Mouse (Mus musculus) erythroblast, embryonic 14.5 days (primary cell): Measurements from ENCODE around the gene Hist1h2bh. TPM values are rescaled to one million over a fixed set of nuclear protein-coding genes. Genes with fewer than 3 reads are reported as not detected.
"Not testable (repeated sequence)": the region's sequence is repeated elsewhere in the genome, so short reads cannot be mapped to it uniquely, and the experiment has no call there.

ENCODE experiments used
- H3K27me3 ChIP-seq: 2 replicates; pipeline ENCODE4 v1.6.1; 2012; ENCODE audit warnings: inconsistent platforms; ENCODE audit not compliant: control insufficient read depth
- H3K36me3 ChIP-seq: 2 replicates; pipeline ENCODE4 v1.6.1; 2012; ENCODE audit warnings: mild to moderate bottlenecking, inconsistent platforms; ENCODE audit not compliant: control insufficient read depth
- H3K4me1 ChIP-seq: 2 replicates; pipeline ENCODE4 v1.6.1; 2012; ENCODE audit warnings: inconsistent platforms; ENCODE audit not compliant: control insufficient read depth
- H3K4me3 ChIP-seq: replicated peaks from 2 replicates; pipeline ENCODE3; 2012; ENCODE audit warnings: moderate library complexity, mild to moderate bottlenecking, inconsistent platforms
- H3K9me3 ChIP-seq: 2 replicates; pipeline ENCODE4 v1.6.1; 2012; ENCODE audit warnings: low read length, inconsistent platforms, mixed read lengths; ENCODE audit not compliant: control insufficient read depth
- GATA1 ChIP-seq: IDR thresholded peaks from 2 replicates; pipeline ENCODE4 v1.6.1; 2012; ENCODE audit warnings: low read length, inconsistent platforms, mixed read lengths
- TAL1 ChIP-seq: IDR thresholded peaks from 3 replicates; pipeline ENCODE4 v1.6.1; 2012; ENCODE audit warnings: low read length, inconsistent platforms, mixed read lengths
- polyA plus RNA-seq: library from polyadenylated mRNA; stranded (reverse); fragments of >175 nt; gene quantifications from 2 replicates; pipeline ENCODE4 v1.2.3, GENCODE M21; 2012

The Hist1h2bh gene
- 0.43 and 3.0 TPM in 2 replicates for polyA plus RNA-seq

DNA sequence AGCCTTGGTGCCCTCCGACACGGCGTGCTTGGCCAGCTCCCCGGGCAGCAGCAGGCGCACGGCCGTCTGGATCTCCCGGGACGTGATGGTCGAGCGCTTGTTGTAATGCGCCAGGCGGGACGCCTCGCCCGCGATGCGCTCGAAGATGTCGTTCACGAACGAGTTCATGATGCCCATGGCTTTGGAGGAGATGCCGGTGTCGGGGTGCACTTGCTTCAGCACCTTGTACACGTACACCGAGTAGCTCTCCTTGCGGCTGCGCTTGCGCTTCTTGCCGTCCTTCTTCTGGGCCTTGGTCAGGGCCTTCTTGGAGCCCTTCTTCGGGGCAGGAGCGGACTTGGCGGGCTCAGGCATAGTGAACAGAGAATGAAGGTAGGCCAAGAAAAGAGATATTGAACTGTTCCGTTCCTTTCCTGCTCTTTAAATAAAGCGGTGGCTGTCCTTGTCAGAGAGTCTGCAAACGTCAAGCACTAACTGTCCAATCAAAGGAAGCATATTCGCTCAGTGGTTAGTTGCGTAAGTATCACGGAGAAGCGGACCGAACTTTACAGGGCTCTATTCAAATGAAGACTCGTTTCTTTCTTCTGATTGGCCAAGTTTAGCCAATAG is at the start of gene Hist1h2bh:
Gene Hist1h2bh, minus strand, starts transcription at position 394 of the 609 bp plus-strand sequence.
- Histone ChIP-seq H3K4me1 (peaks cover 49% of the 10 kb centered on the region), H3K36me3 (peaks cover 20% of the 10 kb centered on the region), H3K4me3 (peak within 1 kb of the TSS; percentile 81)
- H3K27me3 ChIP-seq, H3K9me3 ChIP-seq: not testable (repeated sequence)

DNA sequence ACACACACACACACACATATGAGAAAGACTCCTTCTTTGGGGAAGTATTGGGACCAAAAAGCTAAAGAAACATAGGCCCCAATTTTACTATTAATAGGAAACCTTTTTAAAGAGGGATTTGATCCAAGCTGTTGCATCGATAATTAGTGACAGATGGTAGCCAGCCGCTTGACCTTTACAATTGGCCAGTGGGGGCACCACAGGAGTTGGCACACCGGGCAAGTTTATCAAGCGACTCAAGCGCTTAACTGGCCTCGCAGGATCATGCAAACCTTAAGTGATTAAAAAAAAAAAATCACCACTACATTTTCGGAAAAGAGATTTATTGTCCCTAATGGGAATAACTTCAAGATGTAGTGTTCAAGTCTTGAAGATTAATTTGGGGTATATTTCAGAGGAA is 49.4 kb upstream of the Hist1h2bh start:
- TF ChIP-seq GATA1 (no peak), TAL1 (no peak)
- H3K36me3 ChIP-seq, result peaks cover 11% of the 10 kb centered on the region
- H3K9me3 ChIP-seq, result peaks cover 3% of the 10 kb centered on the region; the same call in 1 of the 2 replicates
- no peaks in the 10 kb centered on the region for H3K27me3 ChIP-seq
- no peak overlapping the region for H3K4me3 ChIP-seq
- H3K4me1 ChIP-seq, result peaks cover 73% of the 10 kb centered on the region

DNA sequence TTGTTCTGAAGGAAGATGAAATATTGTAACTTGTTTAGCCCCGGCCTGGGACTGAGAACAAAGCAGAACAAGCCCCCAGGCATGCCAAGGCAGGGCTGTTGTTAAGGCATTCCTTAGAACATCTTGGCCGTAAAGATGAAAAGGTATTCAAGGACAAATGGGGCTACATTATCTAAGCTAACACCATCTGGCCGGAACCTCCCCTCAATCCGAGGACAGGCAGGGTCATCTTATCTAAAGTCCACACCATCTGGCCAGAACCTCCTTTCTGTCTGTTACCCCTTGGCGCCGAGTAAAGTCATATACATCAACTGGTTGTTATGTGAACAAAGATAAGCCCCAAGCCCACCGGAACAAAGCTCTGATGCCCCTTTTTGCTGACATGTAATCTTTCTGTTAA is 48.7 kb upstream of the Hist1h2bh start:
- not testable (repeated sequence) for H3K36me3 ChIP-seq, H3K4me3 ChIP-seq, H3K9me3 ChIP-seq, H3K27me3 ChIP-seq
- H3K4me1 ChIP-seq, result peaks cover 69% of the 10 kb centered on the region

DNA sequence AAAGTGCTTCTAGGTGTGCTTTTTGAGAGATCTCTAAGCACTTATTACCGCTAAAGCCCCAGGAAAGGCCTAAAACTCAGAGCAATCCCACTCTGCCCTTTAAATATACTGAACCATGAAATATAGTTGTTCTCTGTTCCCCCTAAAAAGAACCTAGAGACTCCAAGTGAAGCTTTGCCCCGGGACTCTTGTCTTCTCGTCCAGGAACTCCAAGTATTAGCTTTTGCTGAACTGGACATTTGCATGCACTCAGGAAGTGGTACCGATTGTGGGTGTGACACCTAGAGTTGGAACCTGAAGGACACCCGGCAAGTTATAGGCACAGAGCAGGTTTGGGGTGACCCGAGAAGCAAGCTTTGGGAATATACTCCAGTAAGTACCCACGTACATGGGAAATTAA is 48.0 kb upstream of the Hist1h2bh start:
- Histone ChIP-seq H3K9me3 (peaks cover 3% of the 10 kb centered on the region; the same call in 1 of the 2 replicates), H3K4me3 (no peak overlapping the region), H3K4me1 (peaks cover 69% of the 10 kb centered on the region), H3K27me3 (no peaks in the 10 kb centered on the region), H3K36me3 (peaks cover 5% of the 10 kb centered on the region)
- TF ChIP-seq GATA1, result no peak
- TF ChIP-seq TAL1, result no peak

DNA sequence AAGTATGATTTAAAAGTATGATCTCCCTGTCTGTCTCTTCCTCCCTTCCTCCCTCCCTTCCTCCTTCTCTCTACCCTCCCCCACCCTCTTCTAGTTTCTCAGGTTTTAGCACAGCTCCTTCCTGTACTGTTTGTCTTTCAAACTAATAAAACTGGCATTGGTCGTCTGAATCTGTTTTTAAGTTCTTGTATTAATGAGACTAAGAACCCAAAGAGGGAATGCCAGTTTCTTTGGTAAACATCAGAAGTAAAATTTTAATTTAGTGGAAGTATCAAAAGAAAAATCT is 43.7 kb upstream of the Hist1h2bh start:
- Histone ChIP-seq H3K4me3 (peak overlapping the region; percentile 67), H3K4me1 (peaks cover 58% of the 10 kb centered on the region), H3K9me3 (peaks cover 2% of the 10 kb centered on the region; the same call in 1 of the 2 replicates), H3K27me3 (no peaks in the 10 kb centered on the region), H3K36me3 (peaks cover 6% of the 10 kb centered on the region)
- TF ChIP-seq TAL1 (no peak), GATA1 (no peak)

DNA sequence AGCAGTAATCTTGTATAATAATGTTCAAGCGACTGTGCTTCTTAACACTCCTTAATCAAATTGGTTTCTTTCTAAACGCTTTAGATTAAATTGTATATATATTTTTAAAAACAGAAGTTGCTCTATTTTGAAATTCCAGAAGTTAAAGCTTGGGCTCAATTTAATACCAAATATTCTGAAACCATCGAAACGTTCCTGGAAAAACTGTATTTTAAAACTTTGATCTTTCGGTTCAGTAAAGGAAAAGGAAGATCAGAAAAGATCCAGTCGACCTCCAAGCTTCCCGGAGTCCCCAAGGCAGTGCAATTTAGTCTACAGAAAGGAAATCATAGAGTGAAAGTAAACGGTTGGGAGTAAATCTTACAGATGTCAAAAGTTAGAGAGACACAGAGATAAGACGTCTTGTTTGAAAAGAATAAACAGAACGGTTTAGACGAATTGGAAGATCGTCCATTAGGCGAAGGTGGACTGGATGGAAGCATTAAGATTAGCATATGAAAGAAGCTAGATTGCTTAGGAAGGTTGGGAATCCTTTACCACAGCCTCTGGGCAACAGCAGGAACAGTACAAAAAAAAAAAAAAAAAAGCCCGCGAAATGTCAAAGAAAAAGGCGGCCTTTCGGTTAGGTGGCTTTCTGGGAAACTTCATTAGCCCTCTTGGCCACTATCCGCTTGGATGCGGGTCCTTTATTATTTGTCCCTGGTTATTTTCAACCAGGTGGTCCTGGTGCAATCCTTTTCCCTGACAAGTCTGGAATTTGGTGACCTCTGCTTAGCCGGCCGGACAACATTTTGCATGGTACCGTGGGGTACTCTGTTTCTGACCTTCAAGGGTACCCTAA is 43.1 kb upstream of the Hist1h2bh start:
- no peak for TF ChIP-seq TAL1
- no peak for TF ChIP-seq GATA1
- Histone ChIP-seq H3K9me3 (no peaks in the 10 kb centered on the region), H3K4me1 (peaks cover 61% of the 10 kb centered on the region)

DNA sequence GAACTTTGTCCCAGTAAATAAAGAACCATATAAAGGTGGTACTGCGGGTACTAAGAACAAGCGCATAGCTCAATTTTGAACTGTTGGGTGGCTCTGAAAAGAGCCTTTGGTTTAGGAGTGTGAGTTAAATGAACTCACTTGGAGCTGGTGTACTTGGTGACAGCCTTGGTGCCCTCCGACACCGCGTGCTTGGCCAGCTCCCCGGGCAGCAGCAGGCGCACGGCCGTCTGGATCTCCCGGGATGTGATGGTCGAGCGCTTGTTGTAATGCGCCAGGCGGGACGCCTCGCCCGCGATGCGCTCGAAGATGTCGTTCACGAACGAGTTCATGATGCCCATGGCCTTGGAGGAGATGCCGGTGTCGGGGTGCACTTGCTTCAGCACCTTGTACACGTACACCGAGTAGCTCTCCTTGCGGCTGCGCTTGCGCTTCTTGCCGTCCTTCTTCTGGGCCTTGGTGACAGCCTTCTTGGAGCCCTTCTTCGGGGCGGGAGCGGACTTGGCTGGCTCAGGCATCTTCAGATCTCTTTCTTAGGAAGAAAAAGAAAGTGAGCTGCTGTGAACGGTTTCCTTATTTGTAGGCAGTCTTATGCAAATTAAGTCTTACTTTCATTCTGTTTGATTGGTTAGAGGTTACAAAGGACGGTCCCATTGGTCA is 42.4 kb upstream of the Hist1h2bh start:
- H3K36me3 ChIP-seq, H3K9me3 ChIP-seq, H3K27me3 ChIP-seq: not testable (repeated sequence)
- Histone ChIP-seq H3K4me1 (peaks cover 67% of the 10 kb centered on the region), H3K4me3 (peak overlapping the region; percentile 67)

More for the DNA sequence above, 43.1 kb upstream of the Hist1h2bh start:
- Histone ChIP-seq H3K36me3 (peaks cover 4% of the 10 kb centered on the region; the same call in 1 of the 2 replicates), H3K27me3 (no peaks in the 10 kb centered on the region), H3K4me3 (peak overlapping the region; percentile 67)

DNA sequence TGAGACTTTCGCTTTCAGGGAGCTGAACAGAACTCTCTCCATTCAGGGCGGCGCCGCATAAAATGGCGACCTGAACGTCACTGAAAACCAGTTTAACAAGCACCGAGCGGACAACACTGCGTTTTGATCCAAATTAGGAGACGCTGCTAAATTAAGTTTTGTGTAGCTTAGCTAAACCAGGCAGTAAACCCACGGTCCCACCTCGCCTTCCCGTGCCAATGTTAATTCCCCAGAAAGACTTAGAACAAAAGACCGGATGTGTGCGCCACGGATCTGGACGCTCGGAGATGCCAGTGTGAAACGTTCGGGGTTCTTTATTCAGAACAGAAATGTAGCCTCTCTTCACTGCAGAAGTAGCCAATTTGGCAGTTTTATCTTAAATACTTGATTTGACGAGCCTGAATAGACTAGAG is 41.8 kb upstream of the Hist1h2bh start:
- TF ChIP-seq TAL1, result no peak
- no peak for TF ChIP-seq GATA1
- Histone ChIP-seq H3K9me3 (no peaks in the 10 kb centered on the region), H3K27me3 (no peaks in the 10 kb centered on the region), H3K36me3 (peaks cover 4% of the 10 kb centered on the region; the same call in 1 of the 2 replicates), H3K4me3 (peak overlapping the region; percentile 67), H3K4me1 (peaks cover 71% of the 10 kb centered on the region)

DNA sequence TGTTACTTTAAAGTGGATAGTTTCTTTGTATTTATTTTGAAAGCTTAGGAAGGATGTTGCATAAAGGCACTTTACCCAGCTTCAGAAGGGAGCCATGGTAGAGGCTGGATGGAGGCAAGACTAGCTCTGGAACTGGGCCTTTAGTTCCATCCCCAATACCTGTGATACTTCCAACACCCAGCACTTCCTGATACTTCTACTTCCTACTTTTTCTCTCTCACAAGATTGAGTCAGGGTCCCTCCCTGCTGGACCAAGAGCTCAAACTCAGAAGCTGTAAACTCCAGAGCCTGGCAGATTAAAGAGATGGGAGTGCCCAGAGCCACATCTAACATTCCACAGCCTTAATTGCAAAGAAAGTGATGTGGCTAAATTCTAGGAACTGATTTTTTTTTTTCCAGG is 41.1 kb upstream of the Hist1h2bh start:
- Histone ChIP-seq H3K4me3 (peak overlapping the region; percentile 67), H3K27me3 (no peaks in the 10 kb centered on the region), H3K9me3 (no peaks in the 10 kb centered on the region), H3K36me3 (peaks cover 7% of the 10 kb centered on the region), H3K4me1 (peaks cover 74% of the 10 kb centered on the region)
- TF ChIP-seq TAL1 (no peak), GATA1 (no peak)
